In the genomic region with DNA sequence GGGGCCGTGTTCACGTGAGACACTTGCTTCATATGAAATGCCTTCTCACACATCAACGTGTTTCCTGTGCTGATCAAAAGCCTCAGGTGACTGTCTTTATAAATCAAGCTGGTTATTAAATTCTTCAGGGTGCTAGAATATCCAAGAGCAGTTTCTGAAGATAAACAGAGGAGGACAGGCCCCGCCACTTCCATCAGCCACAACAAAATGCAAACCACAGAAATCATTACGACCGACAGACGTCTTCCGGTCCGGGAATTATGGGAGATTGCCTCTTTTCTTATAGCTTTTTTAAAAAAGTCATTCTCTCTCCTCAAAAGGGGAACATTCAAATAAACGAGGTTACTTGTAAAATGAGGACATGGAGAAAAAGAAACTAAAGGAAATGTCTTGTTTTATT, we compare ENCODE assay signal across 12 mouse cellular contexts. TPM values are rescaled to one million over a fixed set of nuclear protein-coding genes. Genes with fewer than 3 reads are reported as not detected.
"Had no signal": no experiment of that assay in that cellular context is flagged by ENCODE, and none has a peak within 500 bp of the region (broad histone marks: within the 10 kb centered on the region; RNA-seq: fewer than 3 reads in every experiment).

No protein-coding gene starts in this region.

- H3K4me2 ChIP-seq: kidney, embryonic 15.5 days; liver, embryonic 11.5 days; lung, embryonic 15.5 days; midbrain, embryonic 12.5 days had no signal

- H3K9me3 ChIP-seq: kidney, embryonic 15.5 days; limb, embryonic 10.5 days; lung, embryonic 15.5 days; megakaryocyte, embryonic 14.5 days; midbrain, embryonic 12.5 days had no signal

- H3K9ac ChIP-seq: kidney, embryonic 15.5 days; lung, embryonic 15.5 days; midbrain, embryonic 12.5 days had no signal

- DNase-seq: kidney, adult 2 months; layer of hippocampus, postnatal 36 days; spleen, adult 18-20 months; thymus, adult 18-20 months; thymus, postnatal 14 days had no signal

- H3K4me1 ChIP-seq: kidney, embryonic 15.5 days; limb, embryonic 10.5 days; lung, embryonic 15.5 days; megakaryocyte, embryonic 14.5 days; midbrain, embryonic 12.5 days had no signal

- H3K36me3 ChIP-seq: kidney, embryonic 15.5 days; limb, embryonic 10.5 days; lung, embryonic 15.5 days; midbrain, embryonic 12.5 days had no signal

- H3K27ac ChIP-seq: kidney, embryonic 15.5 days; limb, embryonic 10.5 days; lung, embryonic 15.5 days; midbrain, embryonic 12.5 days had no signal

- H3K4me3 ChIP-seq: kidney, embryonic 15.5 days; limb, embryonic 10.5 days; lung, embryonic 15.5 days; megakaryocyte, embryonic 14.5 days; midbrain, embryonic 12.5 days had no signal

- H3K27me3 ChIP-seq: kidney, embryonic 15.5 days; lung, embryonic 15.5 days; midbrain, embryonic 12.5 days had no signal

RNA-seq across cellular contexts. Expression of a gene that starts 57.5 kb away (rescaled TPM):
- total RNA-seq: neutrophil, adult 5-6 weeks had no signal
